Mouse (Mus musculus) embryonic facial prominence, embryonic 11.5 days (tissue): ENCODE data around the gene Zfp2. TPM values are rescaled to one million over a fixed set of nuclear protein-coding genes. Genes with fewer than 3 reads are reported as not detected.

Experiments
- ATAC-seq: fragments of 200-750 bp; cut with Nextera tagmentation; replicated peaks from 2 replicates; pipeline ENCODE4 v1.8.0; 2017; ENCODE audit warnings: low read depth; ENCODE audit not compliant: insufficient number of reproducible peaks, low FRiP score, low TSS enrichment
- DNase-seq: peaks from one replicate; pipeline ENCODE4 v3.0.0-alpha.2; 2015; ENCODE audit warnings: low spot score
- H3K27ac ChIP-seq: fragments of 300-500 bp; sonication (generic); replicated peaks from 2 replicates; pipeline ENCODE4 v1.5.1; 2014; ENCODE audit warnings: mild to moderate bottlenecking, low read depth, low read length, control low read depth
- H3K27me3 ChIP-seq: fragments of 300-500 bp; sonication (generic); 2 replicates; pipeline ENCODE4 v1.6.1; 2014; ENCODE audit warnings: mild to moderate bottlenecking, low read length, moderate library complexity, mixed read lengths; ENCODE audit not compliant: control insufficient read depth, insufficient read depth
- H3K36me3 ChIP-seq: fragments of 300-500 bp; sonication (generic); replicated peaks from 2 replicates; pipeline ENCODE4 v1.6.1; 2014; ENCODE audit warnings: low read depth, mild to moderate bottlenecking, low read length, moderate library complexity, mixed read lengths; ENCODE audit not compliant: control insufficient read depth, insufficient read depth
- H3K4me1 ChIP-seq: fragments of 300-500 bp; sonication (generic); 2 replicates; pipeline ENCODE4 v1.6.1; 2014; ENCODE audit warnings: low read length, mixed read lengths; ENCODE audit not compliant: control insufficient read depth, insufficient read depth
- H3K4me2 ChIP-seq: fragments of 300-500 bp; sonication (generic); 2 replicates; pipeline ENCODE4 v1.6.1; 2014; ENCODE audit warnings: low read depth, mild to moderate bottlenecking, control low read depth, low read length, moderate library complexity
- H3K4me3 ChIP-seq: fragments of 300-500 bp; sonication (generic); 2 replicates; pipeline ENCODE4 v1.5.1; 2014; ENCODE audit warnings: low read depth, low read length, control low read depth
- H3K9ac ChIP-seq: fragments of 300-500 bp; sonication (generic); replicated peaks from 2 replicates; pipeline ENCODE4 v1.6.1; 2014; ENCODE audit warnings: mild to moderate bottlenecking, control low read depth, low read length
- H3K9me3 ChIP-seq: fragments of 300-500 bp; sonication (generic); replicated peaks from 2 replicates; pipeline ENCODE4 v1.6.1; 2016; ENCODE audit warnings: mild to moderate bottlenecking, low read length, inconsistent platforms, mixed read lengths; ENCODE audit not compliant: control insufficient read depth
- WGBS: fragments of 180-500 bp; shearing (Covaris S2); extraction: QIAGEN DNeasy Blood & Tissue Kit; methylation state at CpG from one replicate; pipeline ENCODE4 v1.1.7; 2014; 5-methylcytosine and 5-hydroxymethylcytosine counted together
- polyA plus RNA-seq: library from polyadenylated mRNA; unstranded; fragments of >200 nt; fragmentation: Nextera tagmentation; extraction: Ambion mirVana; gene quantifications from 2 replicates; pipeline ENCODE4 v1.2.1, GENCODE M21; 2014

Gene Zfp2
- polyA plus RNA-seq, 1 experiment from 2014 or later: 24.5 TPM

- Histone ChIP-seq H3K9me3 (no peaks in the 10 kb centered on the region), H3K4me2 (no peak overlapping the region), H3K4me3 (no peak overlapping the region), H3K27me3 (no peaks in the 10 kb centered on the region), H3K9ac (no peak overlapping the region), H3K4me1 (no peaks in the 10 kb centered on the region), H3K36me3 (no peaks in the 10 kb centered on the region), H3K27ac (no peak overlapping the region)
- DNase-seq (peak; percentile 16), ATAC-seq (no peak)
- 50% methylated on average over 2 of the region's 2 CpGs for WGBS
Measured at GRCm38 (mm10) chr11:50892441-50892840, 23.5 kb downstream of the Zfp2 start.

DNA sequence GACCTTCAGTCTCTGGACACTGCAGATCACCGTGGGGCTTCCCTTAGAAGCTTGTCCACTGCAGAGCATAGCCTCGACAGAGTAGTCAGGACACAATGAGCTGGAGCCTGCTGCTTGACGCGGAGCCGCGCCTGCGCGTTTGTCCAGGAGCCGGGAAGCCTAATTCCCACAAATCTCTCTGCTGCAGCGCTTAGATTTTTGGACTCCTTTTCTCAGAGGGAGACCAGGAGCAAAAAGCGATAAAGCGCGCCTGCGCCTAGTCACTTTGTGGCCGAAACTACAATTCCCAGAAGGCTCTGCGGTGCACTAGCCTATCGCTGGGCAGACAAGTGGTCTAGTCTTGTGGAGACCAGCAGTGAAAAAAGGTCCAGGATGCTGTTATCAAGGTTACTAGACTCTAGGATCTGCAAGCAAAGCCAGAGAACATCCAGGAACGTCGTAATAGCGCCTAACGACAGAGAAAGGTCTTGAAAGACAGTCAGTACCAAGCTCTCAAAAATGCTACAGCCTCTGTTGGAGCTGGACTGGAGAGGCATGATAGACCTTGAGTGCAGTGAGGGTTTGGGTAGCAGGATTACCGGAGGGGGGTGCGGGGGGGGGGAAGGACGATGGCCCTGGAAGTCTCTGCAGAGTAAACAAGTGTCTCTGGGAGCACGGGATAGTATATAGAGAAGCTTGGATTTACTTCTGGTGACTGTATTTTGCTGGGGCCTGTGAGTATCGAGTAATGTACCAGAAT, 28.4 kb downstream of the Zfp2 start, which contains the start of gene Zfp454:
Gene Zfp454 (minus strand): TSS at position 262 of the 739 bp plus-strand sequence.
- WGBS: 6% methylated on average over 26 of the region's 26 CpGs
- no peaks in the 10 kb centered on the region for H3K9me3 ChIP-seq
- peak within 1 kb of the TSS; percentile 46 for H3K4me2 ChIP-seq
- peak within 1 kb of the TSS; percentile 77 for H3K9ac ChIP-seq
- ATAC-seq (peak; percentile 90), DNase-seq (peak; percentile 98)
- no peaks in the 10 kb centered on the region; the same call in 1 of the 2 replicates for H3K36me3 ChIP-seq
- no peaks in the 10 kb centered on the region for H3K27me3 ChIP-seq
- no peak within 1 kb of the TSS for H3K27ac ChIP-seq
- H3K4me1 ChIP-seq: no peaks in the 10 kb centered on the region
- peak within 1 kb of the TSS; percentile 45 for H3K4me3 ChIP-seq

DNA sequence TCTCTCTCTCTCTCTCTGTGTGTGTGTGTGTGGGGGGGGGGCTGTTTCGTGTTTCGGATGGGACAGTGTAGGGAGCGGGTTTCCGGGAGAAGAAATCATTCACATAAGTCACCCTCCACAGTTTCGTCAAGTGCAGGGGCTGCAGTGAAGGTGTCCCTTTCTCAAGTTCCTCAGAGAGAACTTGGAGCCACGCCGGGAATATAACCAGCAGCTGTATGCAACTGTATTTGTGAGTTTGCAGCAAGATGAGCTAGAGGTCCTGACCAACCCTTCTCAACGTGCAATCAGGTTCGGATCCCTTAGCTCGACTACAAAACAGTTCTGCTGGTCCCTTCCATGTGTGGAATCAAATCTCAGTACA, 29.1 kb downstream of the Zfp2 start:
- Histone ChIP-seq H3K36me3 (no peaks in the 10 kb centered on the region; the same call in none of the 2 replicates), H3K4me2 (peak overlapping the region; percentile 46), H3K9me3 (no peaks in the 10 kb centered on the region), H3K9ac (peak overlapping the region; percentile 77), H3K4me1 (no peaks in the 10 kb centered on the region), H3K4me3 (peak overlapping the region; percentile 45), H3K27me3 (no peaks in the 10 kb centered on the region), H3K27ac (no peak overlapping the region)
- DNase-seq: peak; percentile 34
- peak; percentile 16; the same call in 1 of the 2 replicates for ATAC-seq
- 25% methylated on average over 10 of the region's 10 CpGs for WGBS

DNA sequence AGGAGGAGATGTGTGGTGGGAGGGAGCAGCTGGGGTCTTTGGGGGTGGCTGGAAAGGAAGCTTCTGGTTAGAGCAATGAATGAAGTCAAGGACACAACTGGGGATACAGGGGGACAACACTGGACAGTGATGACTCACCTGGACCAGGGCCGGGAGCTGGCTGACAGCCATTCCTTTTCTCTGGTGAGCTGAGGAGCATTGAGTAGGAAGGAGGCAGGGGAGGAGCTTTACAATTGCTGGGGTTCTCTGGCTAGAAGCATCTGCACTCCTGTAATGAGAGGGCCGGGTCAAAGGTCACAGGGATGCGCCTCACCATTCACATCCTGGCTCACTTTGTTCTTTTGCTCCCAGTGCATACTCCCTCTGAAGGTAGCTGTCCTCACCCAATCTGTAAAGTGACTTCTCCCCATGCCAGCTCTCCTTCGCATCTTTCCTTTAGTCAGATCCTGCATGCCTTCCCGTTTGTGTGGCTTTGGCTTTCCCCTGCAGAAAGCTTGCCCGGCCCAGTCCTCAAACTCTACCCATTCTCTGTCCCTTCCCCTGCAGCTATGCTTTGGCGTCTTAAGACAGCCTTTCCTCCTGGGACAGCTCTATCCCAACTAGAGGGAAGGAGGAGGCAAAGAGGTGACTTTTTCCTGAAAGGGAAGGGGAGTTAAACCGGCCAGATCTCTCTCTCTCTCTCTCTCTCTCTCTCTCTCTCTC, 29.6 kb downstream of the Zfp2 start:
- H3K9me3 ChIP-seq: no peaks in the 10 kb centered on the region
- H3K36me3 ChIP-seq: no peaks in the 10 kb centered on the region; the same call in none of the 2 replicates
- no peak overlapping the region for H3K27ac ChIP-seq
- peak overlapping the region; percentile 45 for H3K4me3 ChIP-seq
- WGBS: 56% methylated on average over 8 of the region's 8 CpGs
- H3K4me1 ChIP-seq: no peaks in the 10 kb centered on the region
- ATAC-seq: no peak
- H3K4me2 ChIP-seq: peak overlapping the region; percentile 46
- no peak for DNase-seq
- no peaks in the 10 kb centered on the region for H3K27me3 ChIP-seq
- H3K9ac ChIP-seq: peak overlapping the region; percentile 77

- WGBS: 82% methylated on average over 3 of the region's 3 CpGs
- peaks cover 9% of the 10 kb centered on the region for H3K36me3 ChIP-seq
- no peak for DNase-seq
Measured at GRCm38 (mm10) chr11:50883756-50884155, 32.2 kb downstream of the Zfp2 start.

GRCm38 (mm10) chr11:50878641-50879040, 37.3 kb downstream of the Zfp2 start:
- DNase-seq (no peak), ATAC-seq (no peak)
- peaks cover 21% of the 10 kb centered on the region for H3K36me3 ChIP-seq
- 90% methylated on average over 3 of the region's 3 CpGs for WGBS
- H3K27ac ChIP-seq: no peak overlapping the region
- H3K9ac ChIP-seq: no peak overlapping the region
- no peaks in the 10 kb centered on the region for H3K27me3 ChIP-seq
- H3K4me1 ChIP-seq: no peaks in the 10 kb centered on the region
- H3K4me3 ChIP-seq: no peak overlapping the region
- peaks cover 3% of the 10 kb centered on the region; the same call in 1 of the 2 replicates for H3K9me3 ChIP-seq
- no peak overlapping the region for H3K4me2 ChIP-seq

More at GRCm38 (mm10) chr11:50883756-50884155, 32.2 kb downstream of the Zfp2 start:
- H3K27ac ChIP-seq: no peak overlapping the region
- H3K4me1 ChIP-seq: no peaks in the 10 kb centered on the region
- ATAC-seq: no peak
- H3K27me3 ChIP-seq: no peaks in the 10 kb centered on the region
- no peaks in the 10 kb centered on the region for H3K9me3 ChIP-seq
- H3K9ac ChIP-seq: no peak overlapping the region
- H3K4me2 ChIP-seq: no peak overlapping the region
- no peak overlapping the region for H3K4me3 ChIP-seq

GRCm38 (mm10) chr11:50850989-50851601, 64.9 kb downstream of the Zfp2 start:
- Histone ChIP-seq H3K9me3 (no peaks in the 10 kb centered on the region), H3K4me1 (peaks cover 8% of the 10 kb centered on the region; the same call in 1 of the 2 replicates), H3K36me3 (no peaks in the 10 kb centered on the region), H3K4me2 (peak overlapping the region; percentile 90), H3K9ac (peak overlapping the region; percentile 44), H3K4me3 (peak overlapping the region; percentile 43), H3K27me3 (peaks cover 37% of the 10 kb centered on the region), H3K27ac (no peak overlapping the region)
- ATAC-seq (no peak), DNase-seq (peak; percentile 23)
- under 1% methylated on average over 72 of the region's 72 CpGs for WGBS
